30 mouse cellular contexts compared by ENCODE assay signal in genomic region chr17:37869676-37870205, GRCm38 (mm10). TPM values are rescaled to one million over a fixed set of nuclear protein-coding genes. Genes with fewer than 3 reads are reported as not detected.
A peak's percentile ranks its signal among the peaks of the same experiment; 100 is the strongest.
DNase-seq lines count a peak whose midpoint lies in the region; ATAC-seq lines count a peak whose summit lies in the region.
"Had no signal": no experiment of that assay in that cellular context is flagged by ENCODE, and none has a peak within 500 bp of the region (broad histone marks: within the 10 kb centered on the region; RNA-seq: fewer than 3 reads in every experiment).

No protein-coding gene starts in this region.

- intact Hi-C loops in heart, postnatal 25 days (cut with DNase I), result no loop called here

- peaks cover 0 to 2% of the 10 kb centered on the region in 2 experiments; a peak in 1 of 4 replicates for H3K4me1 ChIP-seq in heart, embryonic 14.5 days (ENCODE audit: control insufficient read depth in 2 of 2, insufficient read depth in 2 of 2, low read length in 2 of 2)
- no peaks in the 10 kb centered on the region for H3K4me1 ChIP-seq in neural tube, embryonic 11.5 days (ENCODE audit: control insufficient read depth, insufficient read depth, low read length)
- H3K4me1 ChIP-seq in kidney, embryonic 15.5 days, result no peaks in the 10 kb centered on the region
- H3K4me1 ChIP-seq: embryonic facial prominence, embryonic 15.5 days; hindbrain, embryonic 12.5 days; limb, embryonic 13.5 days; liver, embryonic 13.5 days had no signal

- H3K36me3 ChIP-seq in heart, embryonic 14.5 days (ENCODE audit: control insufficient read depth, insufficient read depth, low read length), result no peaks in the 10 kb centered on the region
- no peaks in the 10 kb centered on the region for H3K36me3 ChIP-seq in neural tube, embryonic 11.5 days (ENCODE audit: control insufficient read depth, insufficient read depth, low read length)
- H3K36me3 ChIP-seq in kidney, embryonic 15.5 days, result no peaks in the 10 kb centered on the region
- H3K36me3 ChIP-seq: embryonic facial prominence, embryonic 15.5 days; hindbrain, embryonic 12.5 days; limb, embryonic 13.5 days; liver, embryonic 13.5 days; midbrain, embryonic 10.5 days had no signal

- no peak for DNase-seq in heart, postnatal 25 days (ENCODE audit: low spot score)
- peak; percentile 11 for DNase-seq in neural tube, embryonic 11.5 days (ENCODE audit: low spot score)
- DNase-seq in neural tube, embryonic 10.5 days (ENCODE audit: extremely low spot score, low spot score), result no peak
- peak; percentile 22 for DNase-seq in embryo, embryonic 10 days (ENCODE audit: low spot score)
- peak; percentile 37 for DNase-seq in mesoderm, embryonic 11.5 days (ENCODE audit: low read depth, low spot score)
- DNase-seq: adrenal gland, postnatal 14 days; cerebellum, adult 2 months; cerebellum, postnatal 36 days; gastrocnemius, postnatal 10 days; heart, adult 2 months; kidney, postnatal 14 days; layer of hippocampus, postnatal 36 days; liver, embryonic 13.5 days; lung, embryonic 14.5 days; lung, postnatal 4 days; right cerebral cortex, postnatal 14 days; spleen, adult 18-20 months; thymus, postnatal 25 days had no signal

- ATAC-seq in heart, embryonic 14.5 days (ENCODE audit: insufficient number of reproducible peaks, insufficient read depth, low FRiP score, low read depth), result no peak
- peak; percentile 72 for ATAC-seq in neural tube, embryonic 11.5 days (ENCODE audit: insufficient read depth, low FRiP score, low TSS enrichment)
- no peak for ATAC-seq in kidney, embryonic 15.5 days (replicated peaks; ENCODE audit: low FRiP score)
- ATAC-seq: inflammation-experienced regulatory T-cells, adult 6 months; Patski had no signal

- H3K9me3 ChIP-seq in heart, embryonic 14.5 days (ENCODE audit: control insufficient read depth, low read length), result no peaks in the 10 kb centered on the region
- no peaks in the 10 kb centered on the region for H3K9me3 ChIP-seq in neural tube, embryonic 11.5 days (ENCODE audit: control insufficient read depth, low read length)
- H3K9me3 ChIP-seq in kidney, embryonic 15.5 days (replicated peaks), result no peaks in the 10 kb centered on the region
- H3K9me3 ChIP-seq: embryonic facial prominence, embryonic 15.5 days; hindbrain, embryonic 12.5 days; limb, embryonic 13.5 days; liver, embryonic 13.5 days; midbrain, embryonic 10.5 days had no signal

- no peak overlapping the region for H3K4me3 ChIP-seq in heart, embryonic 14.5 days (ENCODE audit: control insufficient read depth in 1 of 2, insufficient read depth in 1 of 2, low read depth in 1 of 2, low read length in 2 of 2)
- H3K4me3 ChIP-seq in neural tube, embryonic 11.5 days (ENCODE audit: low read depth, low read length), result no peak overlapping the region
- H3K4me3 ChIP-seq in kidney, embryonic 15.5 days (replicated peaks), result no peak overlapping the region
- H3K4me3 ChIP-seq: embryonic facial prominence, embryonic 15.5 days; heart, adult 2 months; hindbrain, embryonic 12.5 days; layer of hippocampus, adult 2 months; limb, embryonic 13.5 days; liver, embryonic 13.5 days; midbrain, embryonic 10.5 days had no signal

- H3K4me2 ChIP-seq in heart, embryonic 14.5 days (ENCODE audit: low read length), result peak overlapping the region; percentile 34; the same call in 1 of the 2 replicates
- no peak overlapping the region for H3K4me2 ChIP-seq in neural tube, embryonic 11.5 days (ENCODE audit: low read depth)
- H3K4me2 ChIP-seq in kidney, embryonic 15.5 days, result no peak overlapping the region
- H3K4me2 ChIP-seq: embryonic facial prominence, embryonic 15.5 days; hindbrain, embryonic 12.5 days; limb, embryonic 13.5 days; liver, embryonic 13.5 days; lung, embryonic 14.5 days had no signal

- H3K27me3 ChIP-seq in heart, embryonic 14.5 days (ENCODE audit: control insufficient read depth, insufficient read depth, low read length), result no peaks in the 10 kb centered on the region
- no peaks in the 10 kb centered on the region for H3K27me3 ChIP-seq in neural tube, embryonic 11.5 days (ENCODE audit: control insufficient read depth, insufficient read depth, low read length)
- H3K27me3 ChIP-seq in kidney, embryonic 15.5 days, result no peaks in the 10 kb centered on the region
- H3K27me3 ChIP-seq: embryonic facial prominence, embryonic 15.5 days; hindbrain, embryonic 12.5 days; limb, embryonic 13.5 days; liver, embryonic 13.5 days; Patski had no signal

- H3K9ac ChIP-seq in heart, embryonic 14.5 days (ENCODE audit: low read length), result no peak overlapping the region
- H3K9ac ChIP-seq in neural tube, embryonic 11.5 days (ENCODE audit: low read length), result no peak overlapping the region
- no peak overlapping the region for H3K9ac ChIP-seq in kidney, embryonic 15.5 days
- H3K9ac ChIP-seq: embryonic facial prominence, embryonic 15.5 days; hindbrain, embryonic 12.5 days; limb, embryonic 13.5 days; liver, embryonic 13.5 days; lung, embryonic 14.5 days had no signal

- no peak overlapping the region; a peak in 1 of 4 replicates for H3K27ac ChIP-seq in heart, embryonic 14.5 days (replicated peaks in 1 of 2; ENCODE audit: control insufficient read depth in 1 of 2, insufficient read depth in 1 of 2, low read depth in 2 of 2, low read length in 2 of 2)
- no peak overlapping the region for H3K27ac ChIP-seq in neural tube, embryonic 11.5 days (ENCODE audit: low read depth, low read length)
- H3K27ac ChIP-seq in kidney, embryonic 15.5 days, result no peak overlapping the region
- H3K27ac ChIP-seq: embryonic facial prominence, embryonic 15.5 days; heart, adult 2 months; hindbrain, embryonic 12.5 days; layer of hippocampus, adult 2 months; limb, embryonic 13.5 days; liver, embryonic 13.5 days; midbrain, embryonic 10.5 days had no signal

- WGBS in heart, embryonic 14.5 days, result 21% methylated on average over 8 of the region's 8 CpGs
- WGBS in neural tube, embryonic 11.5 days, result 19% methylated on average over 8 of the region's 8 CpGs
- WGBS in kidney, embryonic 15.5 days, result 26% methylated on average over 8 of the region's 8 CpGs

RNA-seq across cellular contexts. Expression of gene Olfr126, which starts 22.5 kb away (rescaled TPM):
- polyA plus RNA-seq in heart, embryonic 14.5 days (2014; fragmentation: Nextera tagmentation; extraction: Ambion mirVana), result not detected in 2 replicates
- not detected for total RNA-seq in heart, postnatal 25 days (2021)
- polyA plus RNA-seq in neural tube, embryonic 11.5 days (2014; fragmentation: Nextera tagmentation; extraction: Ambion mirVana), result not detected in 2 replicates
- polyA plus RNA-seq in kidney, embryonic 15.5 days (2015; fragmentation: Nextera tagmentation; extraction: Ambion mirVana), result not detected in 2 replicates
- total RNA-seq: adrenal gland, postnatal 14 days; gastrocnemius, postnatal 10 days; heart, adult 2 months; layer of hippocampus, adult 2 months; layer of hippocampus, postnatal 36 days; left cerebral cortex, postnatal 14 days; neutrophil, adult 5-6 weeks had no signal
- polyA plus RNA-seq: C2C12; cerebellum, adult 2 months; embryonic facial prominence, embryonic 15.5 days; heart, adult 2 months; hindbrain, embryonic 12.5 days; inflammation-experienced regulatory T-cells, adult 6 months; limb, embryonic 13.5 days; liver, embryonic 13.5 days; lung, embryonic 14.5 days; midbrain, embryonic 10.5 days; Patski had no signal

RNA-seq across cellular contexts. Expression of gene Olfr127, which starts 30.5 kb away (rescaled TPM):
- not detected in 2 replicates for polyA plus RNA-seq in heart, embryonic 14.5 days (2014; fragmentation: Nextera tagmentation; extraction: Ambion mirVana)
- not detected for total RNA-seq in heart, postnatal 25 days (2021)
- not detected in 2 replicates for polyA plus RNA-seq in neural tube, embryonic 11.5 days (2014; fragmentation: Nextera tagmentation; extraction: Ambion mirVana)
- polyA plus RNA-seq in kidney, embryonic 15.5 days (2015; fragmentation: Nextera tagmentation; extraction: Ambion mirVana), result not detected in 2 replicates
- total RNA-seq: adrenal gland, postnatal 14 days; gastrocnemius, postnatal 10 days; heart, adult 2 months; layer of hippocampus, adult 2 months; layer of hippocampus, postnatal 36 days; left cerebral cortex, postnatal 14 days had no signal
- polyA plus RNA-seq: C2C12; cerebellum, adult 2 months; embryonic facial prominence, embryonic 15.5 days; heart, adult 2 months; hindbrain, embryonic 12.5 days; inflammation-experienced regulatory T-cells, adult 6 months; limb, embryonic 13.5 days; liver, embryonic 13.5 days; lung, embryonic 14.5 days; midbrain, embryonic 10.5 days had no signal

RNA-seq across cellular contexts. Expression of gene Olfr125, which starts 37.0 kb away (rescaled TPM):
- not detected in 2 replicates for polyA plus RNA-seq in heart, embryonic 14.5 days (2014; fragmentation: Nextera tagmentation; extraction: Ambion mirVana)
- not detected for total RNA-seq in heart, postnatal 25 days (2021)
- not detected in 2 replicates for polyA plus RNA-seq in neural tube, embryonic 11.5 days (2014; fragmentation: Nextera tagmentation; extraction: Ambion mirVana)
- polyA plus RNA-seq in kidney, embryonic 15.5 days (2015; fragmentation: Nextera tagmentation; extraction: Ambion mirVana), result not detected in 2 replicates
- total RNA-seq: adrenal gland, postnatal 14 days; gastrocnemius, postnatal 10 days; heart, adult 2 months; layer of hippocampus, adult 2 months; layer of hippocampus, postnatal 36 days; left cerebral cortex, postnatal 14 days; neutrophil, adult 5-6 weeks had no signal
- polyA plus RNA-seq: C2C12; cerebellum, adult 2 months; heart, adult 2 months; hindbrain, embryonic 12.5 days; inflammation-experienced regulatory T-cells, adult 6 months; limb, embryonic 13.5 days; liver, embryonic 13.5 days; lung, embryonic 14.5 days; midbrain, embryonic 10.5 days; Patski had no signal

RNA-seq across cellular contexts. Expression of gene Olfr128, which starts 50.6 kb away (rescaled TPM):
- not detected in 2 replicates for polyA plus RNA-seq in heart, embryonic 14.5 days (2014; fragmentation: Nextera tagmentation; extraction: Ambion mirVana)
- total RNA-seq in heart, postnatal 25 days (2021), result not detected
- polyA plus RNA-seq in neural tube, embryonic 11.5 days (2014; fragmentation: Nextera tagmentation; extraction: Ambion mirVana), result not detected in 2 replicates
- not detected in 2 replicates for polyA plus RNA-seq in kidney, embryonic 15.5 days (2015; fragmentation: Nextera tagmentation; extraction: Ambion mirVana)
- total RNA-seq: adrenal gland, postnatal 14 days; gastrocnemius, postnatal 10 days; heart, adult 2 months; layer of hippocampus, adult 2 months; layer of hippocampus, postnatal 36 days; left cerebral cortex, postnatal 14 days; neutrophil, adult 5-6 weeks had no signal
- polyA plus RNA-seq: C2C12; cerebellum, adult 2 months; embryonic facial prominence, embryonic 15.5 days; heart, adult 2 months; hindbrain, embryonic 12.5 days; inflammation-experienced regulatory T-cells, adult 6 months; limb, embryonic 13.5 days; liver, embryonic 13.5 days; lung, embryonic 14.5 days; midbrain, embryonic 10.5 days; Patski had no signal

Comparison
In these comparisons a context has a peak if more than half of its experiments do, and no peak if none do; other contexts are left out.
1. DNase-seq: peak in neural tube, embryonic 11.5 days (single experiment), embryo, embryonic 10 days (single experiment) and mesoderm, embryonic 11.5 days (single experiment); none in heart, postnatal 25 days (single experiment) and neural tube, embryonic 10.5 days (single experiment).